Mouse (Mus musculus): ENCODE results near the gene Ccdc181. TPM values are rescaled to one million over a fixed set of nuclear protein-coding genes. Genes with fewer than 3 reads are reported as not detected.

Gene Ccdc181
- total RNA-seq, 1 experiment from 2014 or later = 46.7 TPM

GRCm38 (mm10) chr1:164270941-164271340, 4.4 kb upstream of the Ccdc181 start:
- no peak for ATAC-seq (replicated peaks in 1 of 2; ENCODE audit: insufficient read depth in 1 of 2, low FRiP score in 2 of 2, low TSS enrichment in 1 of 2, low read depth in 1 of 2, poor library complexity in 2 of 2, severe bottlenecking in 2 of 2)

DNA sequence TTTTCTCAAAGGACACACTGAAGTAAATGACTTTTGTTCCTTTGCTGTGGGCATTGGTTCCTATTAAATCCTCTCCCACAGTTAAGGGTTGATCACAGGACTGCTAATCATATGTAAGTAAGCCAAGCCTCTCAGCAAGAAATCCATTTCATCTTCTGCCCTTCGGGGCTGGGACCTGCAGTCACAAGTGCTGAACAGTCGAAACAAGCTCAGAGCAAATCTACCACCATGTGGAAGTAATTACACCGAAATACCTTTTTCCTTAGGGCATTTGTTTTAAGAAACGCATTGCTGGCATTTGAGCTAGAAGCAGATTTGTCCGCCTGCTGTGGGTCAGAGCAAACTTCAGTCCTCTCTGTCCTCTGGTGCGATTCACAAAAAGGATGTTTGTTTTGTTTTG, 1.7 kb upstream of the Ccdc181 start:
- ATAC-seq (replicated peaks in 1 of 2; ENCODE audit: insufficient read depth in 1 of 2, low FRiP score in 2 of 2, low TSS enrichment in 1 of 2, low read depth in 1 of 2, poor library complexity in 2 of 2, severe bottlenecking in 2 of 2) = no peak

GRCm38 (mm10) chr1:164276552-164276951, 1.2 kb downstream of the Ccdc181 start:
- no peak for ATAC-seq (replicated peaks in 1 of 2; ENCODE audit: insufficient read depth in 1 of 2, low FRiP score in 2 of 2, low TSS enrichment in 1 of 2, low read depth in 1 of 2, poor library complexity in 2 of 2, severe bottlenecking in 2 of 2)

GRCm38 (mm10) chr1:164279332-164279731, 3.9 kb downstream of the Ccdc181 start:
- ATAC-seq (replicated peaks in 1 of 2; ENCODE audit: insufficient read depth in 1 of 2, low FRiP score in 2 of 2, low TSS enrichment in 1 of 2, low read depth in 1 of 2, poor library complexity in 2 of 2, severe bottlenecking in 2 of 2) = no peak

GRCm38 (mm10) chr1:164284007-164284406, 8.6 kb downstream of the Ccdc181 start:
- ATAC-seq (replicated peaks in 1 of 2; ENCODE audit: insufficient read depth in 1 of 2, low FRiP score in 2 of 2, low TSS enrichment in 1 of 2, low read depth in 1 of 2, poor library complexity in 2 of 2, severe bottlenecking in 2 of 2) = no peak

DNA sequence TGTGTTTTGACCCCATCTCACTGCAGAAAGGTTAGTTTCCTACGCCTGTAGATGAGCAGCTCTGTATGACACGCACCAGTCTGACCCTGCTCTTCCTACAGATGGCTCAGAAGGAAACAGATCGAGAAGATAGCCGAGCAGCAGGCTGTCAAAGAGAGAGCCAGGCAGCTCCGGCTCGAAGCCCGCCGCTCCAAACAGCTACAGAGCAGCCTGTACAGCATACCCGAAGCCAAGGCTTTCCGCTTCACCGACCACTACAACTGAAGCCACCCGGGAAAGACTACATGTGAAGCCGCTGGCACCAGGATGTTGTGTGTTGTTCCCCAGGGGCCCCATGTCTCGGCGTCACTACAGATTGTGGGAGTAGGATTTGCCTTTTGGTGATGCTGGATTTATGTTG, 12.0 kb downstream of the Ccdc181 start:
- no peak for ATAC-seq (replicated peaks in 1 of 2; ENCODE audit: insufficient read depth in 1 of 2, low FRiP score in 2 of 2, low TSS enrichment in 1 of 2, low read depth in 1 of 2, poor library complexity in 2 of 2, severe bottlenecking in 2 of 2)

GRCm38 (mm10) chr1:164292040-164292439, 16.7 kb downstream of the Ccdc181 start:
- ATAC-seq (replicated peaks in 1 of 2; ENCODE audit: insufficient read depth in 1 of 2, low FRiP score in 2 of 2, low TSS enrichment in 1 of 2, low read depth in 1 of 2, poor library complexity in 2 of 2, severe bottlenecking in 2 of 2) = no peak

DNA sequence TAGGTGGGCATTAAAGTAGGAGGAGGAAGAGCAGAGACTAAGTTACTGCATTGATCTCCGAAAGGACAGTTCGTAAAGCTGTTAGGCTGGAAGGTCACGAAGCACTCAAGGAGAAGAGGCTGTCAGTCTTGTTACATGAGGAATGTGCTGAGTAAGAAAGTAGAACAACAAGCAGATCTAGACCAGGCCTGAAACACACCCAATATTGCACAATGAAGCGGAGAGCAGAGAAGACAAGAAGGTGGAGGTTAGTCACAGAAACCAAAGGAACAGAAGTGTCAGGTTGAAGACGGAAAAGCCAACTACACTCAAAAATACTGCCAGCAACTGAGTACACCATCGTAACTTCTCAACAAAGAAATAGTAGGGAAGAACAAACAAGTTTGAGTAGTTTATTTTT, 18.7 kb downstream of the Ccdc181 start:
- ATAC-seq (replicated peaks in 1 of 2; ENCODE audit: insufficient read depth in 1 of 2, low FRiP score in 2 of 2, low TSS enrichment in 1 of 2, low read depth in 1 of 2, poor library complexity in 2 of 2, severe bottlenecking in 2 of 2) = no peak

DNA sequence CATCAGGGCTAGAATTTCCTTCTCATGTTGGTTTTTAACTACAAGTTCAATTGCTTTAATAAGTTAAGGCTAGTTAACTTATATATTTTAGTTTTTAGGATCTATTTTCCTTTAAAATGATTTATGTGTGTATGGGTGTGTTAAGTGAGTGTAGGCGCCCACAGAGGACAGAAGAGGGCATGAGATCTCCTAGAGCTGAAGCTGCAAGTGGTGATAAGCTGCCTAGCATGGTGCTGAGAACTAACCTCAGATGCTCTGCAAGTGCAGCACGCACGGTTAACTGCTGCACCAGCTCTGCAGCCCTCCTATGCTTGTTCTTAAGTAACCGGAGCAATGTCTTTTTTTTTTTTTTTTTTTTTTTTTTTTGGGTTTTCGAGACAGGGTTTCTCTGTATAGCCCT, 21.1 kb downstream of the Ccdc181 start:
- no peak for ATAC-seq (replicated peaks in 1 of 2; ENCODE audit: insufficient read depth in 1 of 2, low FRiP score in 2 of 2, low TSS enrichment in 1 of 2, low read depth in 1 of 2, poor library complexity in 2 of 2, severe bottlenecking in 2 of 2)

GRCm38 (mm10) chr1:164301949-164302348, 26.6 kb downstream of the Ccdc181 start:
- ATAC-seq (replicated peaks in 1 of 2; ENCODE audit: insufficient read depth in 1 of 2, low FRiP score in 2 of 2, low TSS enrichment in 1 of 2, low read depth in 1 of 2, poor library complexity in 2 of 2, severe bottlenecking in 2 of 2) = peak; percentile 51 to 61; a peak in 2 of 4 replicates

GRCm38 (mm10) chr1:164303821-164304220, 28.4 kb downstream of the Ccdc181 start, which contains the start of gene Nme7:
Gene Nme7 (plus strand): TSS chr1:164304121.
- no peak for ATAC-seq (replicated peaks in 1 of 2; ENCODE audit: insufficient read depth in 1 of 2, low FRiP score in 2 of 2, low TSS enrichment in 1 of 2, low read depth in 1 of 2, poor library complexity in 2 of 2, severe bottlenecking in 2 of 2)

DNA sequence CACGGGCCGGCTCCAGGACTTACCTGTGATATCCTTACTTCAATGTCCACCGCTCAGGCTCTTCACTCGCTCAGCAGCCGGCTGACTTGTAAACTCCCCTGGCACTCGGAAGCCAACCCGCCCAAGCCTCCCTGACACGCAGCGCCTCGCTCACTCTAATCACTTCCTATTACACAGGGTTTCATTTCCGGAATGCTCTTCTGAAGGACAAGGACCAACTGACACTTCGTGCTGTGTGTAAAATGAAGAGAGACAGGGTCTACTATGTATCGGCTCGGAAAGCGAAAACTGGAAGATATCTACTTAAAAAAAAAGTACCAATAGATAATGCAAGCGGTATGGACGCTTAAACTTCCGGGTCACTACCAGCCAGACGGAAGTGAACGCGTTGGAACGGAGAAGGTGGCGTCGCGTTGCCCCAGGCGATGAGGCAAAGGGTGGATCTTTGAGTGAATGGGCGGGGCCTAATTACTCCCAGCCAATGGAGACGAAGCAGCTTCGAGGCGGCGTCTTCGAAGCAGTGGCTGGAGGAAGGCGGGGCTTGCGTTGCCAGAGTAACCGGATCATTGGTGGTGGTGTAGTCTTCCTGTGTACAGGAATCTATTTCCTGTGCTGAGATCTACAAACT, 31.9 kb downstream of the Ccdc181 start, which contains the start of gene Blzf1:
TSS of gene Blzf1 (minus strand) at position 366 of the 628 bp plus-strand sequence.
- ATAC-seq (replicated peaks in 1 of 2; ENCODE audit: insufficient read depth in 1 of 2, low FRiP score in 2 of 2, low TSS enrichment in 1 of 2, low read depth in 1 of 2, poor library complexity in 2 of 2, severe bottlenecking in 2 of 2) = peak; percentile 99 to 100

- no peak for ATAC-seq (replicated peaks in 1 of 2; ENCODE audit: insufficient read depth in 1 of 2, low FRiP score in 2 of 2, low TSS enrichment in 1 of 2, low read depth in 1 of 2, poor library complexity in 2 of 2, severe bottlenecking in 2 of 2)
These were observed 32.5 kb downstream of the Ccdc181 start for GRCm38 (mm10) chr1:164307922-164308321.

DNA sequence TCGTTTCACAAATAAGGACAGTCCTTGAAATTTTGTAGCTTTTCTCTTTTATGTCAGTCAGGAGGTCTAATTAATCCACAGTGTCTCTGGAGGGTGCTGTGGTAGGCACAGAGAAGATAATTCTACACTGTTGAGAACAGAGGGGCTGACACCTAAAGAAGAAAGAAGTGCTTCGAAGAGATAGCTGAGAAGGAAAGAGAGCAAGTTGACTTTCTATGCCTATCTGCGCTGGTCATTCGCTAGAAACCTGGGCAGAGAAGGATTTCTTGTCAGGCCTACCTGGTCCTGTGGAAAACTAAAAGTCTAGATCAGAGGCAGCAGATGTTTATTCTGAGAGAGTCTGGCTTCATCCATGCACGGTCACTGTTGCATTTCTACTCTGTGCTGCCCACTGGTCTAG, 38.7 kb downstream of the Ccdc181 start:
- ATAC-seq (replicated peaks in 1 of 2; ENCODE audit: insufficient read depth in 1 of 2, low FRiP score in 2 of 2, low TSS enrichment in 1 of 2, low read depth in 1 of 2, poor library complexity in 2 of 2, severe bottlenecking in 2 of 2) = no peak

DNA sequence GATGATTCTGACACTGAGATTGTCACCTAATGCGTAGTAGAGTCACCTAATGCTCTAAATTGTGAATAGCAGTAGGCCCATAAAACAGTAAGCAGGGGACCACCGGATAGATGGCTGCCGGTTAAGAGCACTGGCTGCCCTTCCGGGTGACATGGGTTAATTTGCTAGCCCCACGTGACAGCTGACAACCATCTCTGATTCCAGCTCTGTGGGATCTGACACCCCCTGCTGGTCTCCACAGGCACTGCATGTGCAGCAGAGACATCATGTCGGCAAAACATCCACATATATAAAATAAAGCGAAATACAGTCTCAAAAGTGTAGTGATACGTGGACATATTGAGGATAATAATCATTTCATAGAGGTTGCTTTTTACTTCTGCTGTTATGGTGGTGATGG, 39.9 kb downstream of the Ccdc181 start:
- peak in 1 of 2 experiments; percentile 41; a peak in 1 of 4 replicates for ATAC-seq (replicated peaks in 1 of 2; ENCODE audit: insufficient read depth in 1 of 2, low FRiP score in 2 of 2, low TSS enrichment in 1 of 2, low read depth in 1 of 2, poor library complexity in 2 of 2, severe bottlenecking in 2 of 2)

DNA sequence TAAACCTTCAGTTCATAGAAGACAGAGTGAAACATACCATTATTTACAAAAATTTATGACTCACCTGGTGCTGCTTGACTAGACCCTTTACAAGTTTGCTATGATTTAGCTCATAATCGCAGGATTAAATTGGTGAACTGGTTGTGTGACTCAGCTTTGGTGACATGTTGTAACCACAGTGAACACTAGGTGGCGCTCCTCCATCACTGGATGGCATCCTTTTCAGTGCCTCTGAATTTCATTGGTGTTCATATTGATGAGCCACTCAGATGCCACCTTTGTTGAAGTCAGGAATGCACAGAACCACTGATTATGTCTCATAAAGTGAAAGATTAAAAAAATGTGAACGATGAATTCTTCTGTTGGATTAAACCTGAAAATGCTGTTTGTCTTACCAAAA, 41.3 kb downstream of the Ccdc181 start:
- ATAC-seq (replicated peaks in 1 of 2; ENCODE audit: insufficient read depth in 1 of 2, low FRiP score in 2 of 2, low TSS enrichment in 1 of 2, low read depth in 1 of 2, poor library complexity in 2 of 2, severe bottlenecking in 2 of 2) = peak; percentile 56 to 85; a peak in 3 of 4 replicates

DNA sequence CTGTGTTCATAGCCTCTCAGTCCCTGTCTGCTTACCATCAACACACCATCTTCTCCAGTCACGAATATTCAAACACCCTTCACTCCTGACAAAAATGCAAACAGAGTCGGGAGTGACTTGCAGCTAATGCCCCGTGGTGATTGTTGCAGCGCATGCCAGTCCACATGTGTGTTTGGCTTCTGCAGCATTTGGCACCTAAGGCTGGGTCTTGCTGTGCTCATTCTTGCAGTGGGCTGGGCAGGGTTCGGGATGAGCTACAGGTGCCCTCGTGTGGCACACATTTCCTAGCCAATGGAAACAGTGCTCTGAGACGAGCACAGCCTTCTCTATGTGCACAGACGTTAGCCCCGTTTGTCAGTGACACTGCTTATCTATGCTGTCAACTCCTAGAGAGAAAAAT, 41.9 kb downstream of the Ccdc181 start:
- no peak for ATAC-seq (replicated peaks in 1 of 2; ENCODE audit: insufficient read depth in 1 of 2, low FRiP score in 2 of 2, low TSS enrichment in 1 of 2, low read depth in 1 of 2, poor library complexity in 2 of 2, severe bottlenecking in 2 of 2)

DNA sequence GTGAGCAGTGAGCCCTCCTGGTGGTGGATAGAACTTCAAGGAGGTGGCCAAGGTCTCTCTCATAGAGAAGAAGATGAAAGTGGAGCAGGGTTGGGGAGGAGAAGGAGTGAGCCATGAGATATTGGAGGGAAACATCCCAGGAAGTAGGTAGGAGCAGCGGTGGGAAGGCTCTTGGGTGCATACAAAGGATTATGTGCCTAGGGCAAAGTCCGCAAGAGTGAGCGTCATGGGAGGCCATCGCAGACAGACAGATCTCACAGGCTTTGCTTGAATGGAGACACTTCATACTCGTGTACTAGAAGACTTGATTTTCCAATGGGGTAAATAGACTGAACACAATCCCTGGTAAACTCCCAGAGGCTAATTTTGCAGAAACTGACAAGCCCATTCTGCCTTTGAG, 43.1 kb downstream of the Ccdc181 start:
- no peak for ATAC-seq (replicated peaks in 1 of 2; ENCODE audit: insufficient read depth in 1 of 2, low FRiP score in 2 of 2, low TSS enrichment in 1 of 2, low read depth in 1 of 2, poor library complexity in 2 of 2, severe bottlenecking in 2 of 2)

DNA sequence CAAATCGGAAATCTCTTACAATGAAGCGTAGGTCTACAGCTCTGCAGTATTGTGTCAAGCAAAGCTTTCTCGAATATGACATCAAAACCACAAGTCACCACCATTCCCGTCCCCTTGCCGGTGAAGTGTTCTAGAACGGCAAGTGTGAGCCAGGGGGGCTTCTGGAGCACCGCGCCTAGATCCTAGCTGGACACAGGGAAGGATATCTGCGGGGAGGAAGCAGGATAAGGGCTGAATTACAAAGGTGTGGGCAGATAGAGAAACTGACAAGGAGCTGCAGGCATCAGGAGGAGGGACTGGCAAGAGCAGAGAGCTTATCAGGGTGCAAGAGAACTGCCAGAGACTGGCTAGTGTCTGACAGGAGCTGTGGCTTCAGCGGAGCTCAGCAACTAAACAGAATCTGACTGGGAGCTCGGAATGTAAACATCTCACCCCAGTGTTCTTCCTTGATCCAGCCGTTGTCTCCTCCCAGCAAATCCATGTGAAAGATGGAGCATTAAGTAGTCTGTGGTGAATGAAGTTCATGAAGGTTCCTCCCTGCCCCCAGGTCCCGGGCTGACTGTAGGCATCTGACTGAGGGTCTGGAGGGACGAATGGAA, 44.3 kb downstream of the Ccdc181 start:
- no peak for ATAC-seq (replicated peaks in 1 of 2; ENCODE audit: insufficient read depth in 1 of 2, low FRiP score in 2 of 2, low TSS enrichment in 1 of 2, low read depth in 1 of 2, poor library complexity in 2 of 2, severe bottlenecking in 2 of 2)
